Mouse (Mus musculus): ENCODE measurements around the gene Fgd4. TPM values are rescaled to one million over a fixed set of nuclear protein-coding genes. Genes with fewer than 3 reads are reported as not detected.
"Not testable (repeated sequence)": the region's sequence is repeated elsewhere in the genome, so short reads cannot be mapped to it uniquely, and the experiment has no call there.

Fgd4 gene
- polyA plus RNA-seq, 1 experiment, result 0.11 TPM

- H3ac ChIP-seq (ENCODE audit: control insufficient read depth, insufficient read length, low read depth), result no peak overlapping the region
- no peaks in the 10 kb centered on the region for H3K36me3 ChIP-seq (ENCODE audit: control insufficient read depth, insufficient read depth)
- H3K27me3 ChIP-seq (ENCODE audit: control insufficient read depth, insufficient read depth, insufficient read length), result no peaks in the 10 kb centered on the region
- H3K79me2 ChIP-seq (ENCODE audit: control insufficient read depth, insufficient read depth), result no peaks in the 10 kb centered on the region
- no peaks in the 10 kb centered on the region for H3K79me3 ChIP-seq (ENCODE audit: low read depth)
- H3K4me3 ChIP-seq (ENCODE audit: insufficient read depth, poor library complexity, severe bottlenecking), result no peak overlapping the region
- TF ChIP-seq MYOG (IDR thresholded peaks at IDR 0.05; ENCODE audit: control insufficient read depth, extremely low read depth, insufficient read length) (no peak), MYOD1 (IDR thresholded peaks at IDR 0.05; ENCODE audit: control insufficient read depth, insufficient read length, low read depth) (no peak), MAX (IDR thresholded peaks at IDR 0.05) (no peak), CEBPB (IDR thresholded peaks at IDR 0.05; ENCODE audit: low read depth) (no peak), FOSL1 (IDR thresholded peaks at IDR 0.05; ENCODE audit: insufficient read depth, low read length, poor library complexity, severe bottlenecking) (no peak), USF1 (IDR thresholded peaks at IDR 0.05; ENCODE audit: low read depth) (no peak), CTCF (IDR thresholded peaks at IDR 0.05; ENCODE audit: control insufficient read depth, insufficient read depth, insufficient read length) (no peak)
These were observed 99.4 kb downstream of the Fgd4 start for GRCm38 (mm10) chr16:16500926-16501325.

GRCm38 (mm10) chr16:16498798-16499197, 101.6 kb downstream of the Fgd4 start:
- TF ChIP-seq MAX (IDR thresholded peaks at IDR 0.05) (no peak), USF1 (IDR thresholded peaks at IDR 0.05; ENCODE audit: low read depth) (no peak), MYOG (IDR thresholded peaks at IDR 0.05; ENCODE audit: control insufficient read depth, extremely low read depth, insufficient read length) (no peak), CEBPB (IDR thresholded peaks at IDR 0.05; ENCODE audit: low read depth) (no peak), MYOD1 (IDR thresholded peaks at IDR 0.05; ENCODE audit: control insufficient read depth, insufficient read length, low read depth) (no peak), CTCF (IDR thresholded peaks at IDR 0.05; ENCODE audit: control insufficient read depth, insufficient read depth, insufficient read length) (no peak), FOSL1 (IDR thresholded peaks at IDR 0.05; ENCODE audit: insufficient read depth, low read length, poor library complexity, severe bottlenecking) (no peak)
- H3K27me3 ChIP-seq (ENCODE audit: control insufficient read depth, insufficient read depth, insufficient read length), result no peaks in the 10 kb centered on the region

GRCm38 (mm10) chr16:16485523-16486043, 114.8 kb downstream of the Fgd4 start:
- H3ac ChIP-seq (ENCODE audit: control insufficient read depth, insufficient read length, low read depth), result no peak overlapping the region
- no peaks in the 10 kb centered on the region for H3K27me3 ChIP-seq (ENCODE audit: control insufficient read depth, insufficient read depth, insufficient read length)
- TF ChIP-seq USF1 (IDR thresholded peaks at IDR 0.05; ENCODE audit: low read depth) (no peak), MAX (IDR thresholded peaks at IDR 0.05) (no peak), FOSL1 (IDR thresholded peaks at IDR 0.05; ENCODE audit: insufficient read depth, low read length, poor library complexity, severe bottlenecking) (no peak), MYOD1 (IDR thresholded peaks at IDR 0.05; ENCODE audit: control insufficient read depth, insufficient read length, low read depth) (no peak), CTCF (IDR thresholded peaks at IDR 0.05; ENCODE audit: control insufficient read depth, insufficient read depth, insufficient read length) (no peak)
- H3K79me2 ChIP-seq (ENCODE audit: control insufficient read depth, insufficient read depth), result no peaks in the 10 kb centered on the region
- no peak overlapping the region for H3K4me3 ChIP-seq (ENCODE audit: insufficient read depth, poor library complexity, severe bottlenecking)
- no peaks in the 10 kb centered on the region for H3K36me3 ChIP-seq (ENCODE audit: control insufficient read depth, insufficient read depth)
- H3K79me3 ChIP-seq (ENCODE audit: low read depth), result no peaks in the 10 kb centered on the region

More at GRCm38 (mm10) chr16:16498798-16499197, 101.6 kb downstream of the Fgd4 start:
- Histone ChIP-seq H3K79me3 (ENCODE audit: low read depth) (no peaks in the 10 kb centered on the region), H3K36me3 (ENCODE audit: control insufficient read depth, insufficient read depth) (no peaks in the 10 kb centered on the region), H3K79me2 (ENCODE audit: control insufficient read depth, insufficient read depth) (no peaks in the 10 kb centered on the region), H3ac (ENCODE audit: control insufficient read depth, insufficient read length, low read depth) (no peak overlapping the region), H3K4me3 (ENCODE audit: insufficient read depth, poor library complexity, severe bottlenecking) (no peak overlapping the region)

GRCm38 (mm10) chr16:16484601-16485000, 115.7 kb downstream of the Fgd4 start:
- no peak overlapping the region for H3K4me3 ChIP-seq (ENCODE audit: insufficient read depth, poor library complexity, severe bottlenecking)
- H3K79me3 ChIP-seq (ENCODE audit: low read depth), result no peaks in the 10 kb centered on the region
- no peak overlapping the region for H3ac ChIP-seq (ENCODE audit: control insufficient read depth, insufficient read length, low read depth)
- no peaks in the 10 kb centered on the region for H3K79me2 ChIP-seq (ENCODE audit: control insufficient read depth, insufficient read depth)
- TF ChIP-seq MAX (IDR thresholded peaks at IDR 0.05) (no peak), USF1 (IDR thresholded peaks at IDR 0.05; ENCODE audit: low read depth) (no peak), FOSL1 (IDR thresholded peaks at IDR 0.05; ENCODE audit: insufficient read depth, low read length, poor library complexity, severe bottlenecking) (no peak), MYOD1 (IDR thresholded peaks at IDR 0.05; ENCODE audit: control insufficient read depth, insufficient read length, low read depth) (no peak), CEBPB (IDR thresholded peaks at IDR 0.05; ENCODE audit: low read depth) (no peak), MYOG (IDR thresholded peaks at IDR 0.05; ENCODE audit: control insufficient read depth, extremely low read depth, insufficient read length) (no peak), CTCF (IDR thresholded peaks at IDR 0.05; ENCODE audit: control insufficient read depth, insufficient read depth, insufficient read length) (no peak)
- no peaks in the 10 kb centered on the region for H3K27me3 ChIP-seq (ENCODE audit: control insufficient read depth, insufficient read depth, insufficient read length)
- H3K36me3 ChIP-seq (ENCODE audit: control insufficient read depth, insufficient read depth), result no peaks in the 10 kb centered on the region

- H3K36me3 ChIP-seq (ENCODE audit: control insufficient read depth, insufficient read depth); H3K27me3 ChIP-seq (ENCODE audit: control insufficient read depth, insufficient read depth, insufficient read length); H3K4me3 ChIP-seq (ENCODE audit: insufficient read depth, poor library complexity, severe bottlenecking); H3K79me3 ChIP-seq (ENCODE audit: low read depth); H3ac ChIP-seq (ENCODE audit: control insufficient read depth, insufficient read length, low read depth); H3K79me2 ChIP-seq (ENCODE audit: control insufficient read depth, insufficient read depth): not testable (repeated sequence)
These were observed 126.9 kb downstream of the Fgd4 start for GRCm38 (mm10) chr16:16473451-16473850.

- H3K79me3 ChIP-seq (ENCODE audit: low read depth), result no peaks in the 10 kb centered on the region
- no peaks in the 10 kb centered on the region for H3K36me3 ChIP-seq (ENCODE audit: control insufficient read depth, insufficient read depth)
- no peaks in the 10 kb centered on the region for H3K27me3 ChIP-seq (ENCODE audit: control insufficient read depth, insufficient read depth, insufficient read length)
- TF ChIP-seq MYOG (IDR thresholded peaks at IDR 0.05; ENCODE audit: control insufficient read depth, extremely low read depth, insufficient read length), result no peak
- no peak for TF ChIP-seq FOSL1 (IDR thresholded peaks at IDR 0.05; ENCODE audit: insufficient read depth, low read length, poor library complexity, severe bottlenecking)
- no peak for TF ChIP-seq USF1 (IDR thresholded peaks at IDR 0.05; ENCODE audit: low read depth)
- TF ChIP-seq MAX (IDR thresholded peaks at IDR 0.05), result no peak
- no peak for TF ChIP-seq MYOD1 (IDR thresholded peaks at IDR 0.05; ENCODE audit: control insufficient read depth, insufficient read length, low read depth)
- no peak for TF ChIP-seq CTCF (IDR thresholded peaks at IDR 0.05; ENCODE audit: control insufficient read depth, insufficient read depth, insufficient read length)
- no peak for TF ChIP-seq CEBPB (IDR thresholded peaks at IDR 0.05; ENCODE audit: low read depth)
- H3ac ChIP-seq (ENCODE audit: control insufficient read depth, insufficient read length, low read depth), result no peak overlapping the region
- no peak overlapping the region for H3K4me3 ChIP-seq (ENCODE audit: insufficient read depth, poor library complexity, severe bottlenecking)
- H3K79me2 ChIP-seq (ENCODE audit: control insufficient read depth, insufficient read depth), result no peaks in the 10 kb centered on the region
These were observed 150.3 kb downstream of the Fgd4 start for GRCm38 (mm10) chr16:16450021-16450420.

All from C2C12 (cell line).